Mouse (Mus musculus) thymus, adult 2 months (tissue): ENCODE results near the gene Prcd. TPM values are rescaled to one million over a fixed set of nuclear protein-coding genes. Genes with fewer than 3 reads are reported as not detected.
A peak's percentile ranks its signal among the peaks of the same experiment; 100 is the strongest.

Source experiments
- DNase-seq: peaks from one replicate; pipeline ENCODE4 v3.0.0; 2021
- H3K27ac ChIP-seq: fragments of 200-500 bp; 2 replicates; pipeline ENCODE4 v1.5.1; 2012; ENCODE audit warnings: low read length, control low read depth; ENCODE audit not compliant: control insufficient read depth, insufficient read depth
- H3K27me3 ChIP-seq: fragments of 200-500 bp; 2 replicates; pipeline ENCODE4 v1.6.1; 2012; ENCODE audit warnings: mild to moderate bottlenecking, low read length, moderate library complexity, mixed read lengths; ENCODE audit not compliant: control insufficient read depth, insufficient read depth
- H3K36me3 ChIP-seq: fragments of 200-500 bp; 2 replicates; pipeline ENCODE4 v1.6.1; 2012; ENCODE audit warnings: mild to moderate bottlenecking, low read length, moderate library complexity; ENCODE audit not compliant: control insufficient read depth, insufficient read depth
- H3K4me1 ChIP-seq: fragments of 200-500 bp; replicated peaks from 2 replicates; pipeline ENCODE4 v1.6.1; 2012; ENCODE audit warnings: low read length; ENCODE audit not compliant: control insufficient read depth, insufficient read depth
- H3K4me3 ChIP-seq: fragments of 200-500 bp; 2 replicates; pipeline ENCODE4 v1.5.1; 2012; ENCODE audit warnings: mild to moderate bottlenecking, low read length, control low read depth, moderate library complexity; ENCODE audit not compliant: control insufficient read depth, insufficient read depth
- CTCF ChIP-seq: fragments of 200-500 bp; IDR thresholded peaks from 2 replicates; pipeline ENCODE4 v1.5.1; 2012; ENCODE audit warnings: mild to moderate bottlenecking, control low read depth, low read length, moderate library complexity, borderline replicate concordance; ENCODE audit not compliant: control insufficient read depth, poor library complexity, insufficient read depth; ENCODE audit errors: extremely low read depth
- POLR2A ChIP-seq: fragments of 200-500 bp; IDR thresholded peaks from 2 replicates; pipeline ENCODE4 v1.6.1; 2012; ENCODE audit warnings: mild to moderate bottlenecking, low read length, control low read depth, moderate library complexity; ENCODE audit not compliant: control insufficient read depth, poor library complexity, insufficient read depth; ENCODE audit errors: extremely low read depth
- WGBS: fragments of 180-500 bp; shearing (Covaris S2); methylation state at CpG from one replicate; pipeline ENCODE4 v1.1.7; 2018; 5-methylcytosine and 5-hydroxymethylcytosine counted together
- polyA plus RNA-seq: library from polyadenylated mRNA; depleted of rRNA; stranded (reverse); fragments of >200 nt; gene quantifications from 2 replicates; pipeline ENCODE4 v1.2.3, GENCODE M21; 2012

The Prcd gene
- polyA plus RNA-seq, 1 experiment = 0.97 TPM

- WGBS = 68% methylated on average over 5 of the region's 5 CpGs
- H3K36me3 ChIP-seq = no peaks in the 10 kb centered on the region
- TF ChIP-seq CTCF (no peak), POLR2A (no peak)
- H3K27me3 ChIP-seq = no peaks in the 10 kb centered on the region
- no peak overlapping the region for H3K4me3 ChIP-seq
- DNase-seq = peak; percentile 29
- H3K4me1 ChIP-seq = peaks cover 2% of the 10 kb centered on the region; the same call in 1 of the 2 replicates
- H3K27ac ChIP-seq = no peak overlapping the region
Measured at GRCm38 (mm10) chr11:116641168-116641567, 12.2 kb upstream of the Prcd start.

GRCm38 (mm10) chr11:116641731-116642130, 11.6 kb upstream of the Prcd start:
- no peak overlapping the region for H3K4me3 ChIP-seq
- WGBS = 69% methylated on average over 3 of the region's 3 CpGs
- no peak for TF ChIP-seq POLR2A
- TF ChIP-seq CTCF = no peak
- H3K4me1 ChIP-seq = peaks cover 2% of the 10 kb centered on the region; the same call in 1 of the 2 replicates
- no peak for DNase-seq
- H3K36me3 ChIP-seq = no peaks in the 10 kb centered on the region
- no peaks in the 10 kb centered on the region for H3K27me3 ChIP-seq
- no peak overlapping the region for H3K27ac ChIP-seq

- Histone ChIP-seq H3K4me1 (peaks cover 2% of the 10 kb centered on the region; the same call in 1 of the 2 replicates), H3K27me3 (no peaks in the 10 kb centered on the region), H3K4me3 (no peak overlapping the region), H3K36me3 (no peaks in the 10 kb centered on the region), H3K27ac (no peak overlapping the region)
- TF ChIP-seq POLR2A (no peak), CTCF (peak; percentile 96)
- 37% methylated on average over 14 of the region's 14 CpGs for WGBS
- DNase-seq = peak; percentile 87
Measured at GRCm38 (mm10) chr11:116642681-116643578, 10.4 kb upstream of the Prcd start.

- 63% methylated on average over 19 of the region's 19 CpGs for WGBS
- H3K36me3 ChIP-seq = no peaks in the 10 kb centered on the region
- DNase-seq = no peak
- TF ChIP-seq CTCF (no peak), POLR2A (no peak)
- H3K4me3 ChIP-seq = no peak overlapping the region
- no peaks in the 10 kb centered on the region for H3K27me3 ChIP-seq
- no peak overlapping the region for H3K27ac ChIP-seq
- H3K4me1 ChIP-seq = peaks cover 2% of the 10 kb centered on the region; the same call in 1 of the 2 replicates
Measured at GRCm38 (mm10) chr11:116643579-116644224, 9.6 kb upstream of the Prcd start.

GRCm38 (mm10) chr11:116644225-116645112, 8.9 kb upstream of the Prcd start:
- 91% methylated on average over 21 of the region's 21 CpGs for WGBS
- Histone ChIP-seq H3K4me3 (no peak overlapping the region), H3K27me3 (no peaks in the 10 kb centered on the region), H3K27ac (no peak overlapping the region), H3K4me1 (peaks cover 2% of the 10 kb centered on the region; the same call in 1 of the 2 replicates), H3K36me3 (no peaks in the 10 kb centered on the region)
- no peak for DNase-seq
- TF ChIP-seq CTCF = no peak
- TF ChIP-seq POLR2A = no peak
